17 mouse cellular contexts compared by ENCODE assay signal in the genomic region with DNA sequence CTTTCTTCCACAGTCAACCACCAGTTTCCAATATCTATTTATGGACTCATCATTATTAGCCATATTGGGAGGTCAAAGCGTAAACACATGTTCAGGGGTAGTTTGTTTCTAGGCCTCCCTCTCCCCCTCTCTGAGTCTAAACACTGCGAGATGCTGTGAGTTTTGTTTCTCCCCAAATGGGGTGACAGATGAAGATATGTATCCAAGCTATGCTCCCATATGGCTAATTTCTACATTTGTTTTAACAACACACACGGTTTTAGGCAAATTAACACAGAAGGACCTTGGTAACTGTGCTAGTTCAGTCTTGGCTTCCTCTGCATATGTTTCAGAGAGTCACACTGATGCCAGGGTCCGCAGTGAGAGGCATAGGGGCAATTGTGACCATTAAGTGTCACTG.
DNase-seq lines count a peak whose midpoint lies in the region; ATAC-seq and TF ChIP-seq lines count a peak whose summit lies in the region.
"Had no signal": no experiment of that assay in that cellular context is flagged by ENCODE, and none has a peak within 500 bp of the region (broad histone marks: within the 10 kb centered on the region; RNA-seq: fewer than 3 reads in every experiment).

No protein-coding gene starts in this region.

- no peak for TF ChIP-seq CTCF in brain, embryonic 14.5 days (IDR thresholded peaks at IDR 0.05; ENCODE audit: borderline replicate concordance, extremely low read depth, insufficient read depth, insufficient read length)
- no peak for TF ChIP-seq CTCF in forebrain, postnatal 0 days (IDR thresholded peaks at IDR 0.05; ENCODE audit: low read depth)

- WGBS in forebrain, embryonic 14.5 days: 73% methylated on average over 4 of the region's 4 CpGs
- WGBS in forebrain, embryonic 10.5 days: 91% methylated on average over 4 of the region's 4 CpGs
- WGBS in forebrain, postnatal 0 days: 62% methylated on average over 4 of the region's 4 CpGs

- peaks cover 60% of the 10 kb centered on the region for H3K27me3 ChIP-seq in forebrain, embryonic 14.5 days (replicated peaks; ENCODE audit: control insufficient read depth, insufficient read depth, low read length)
- peaks cover 92% of the 10 kb centered on the region for H3K27me3 ChIP-seq in forebrain, embryonic 10.5 days (ENCODE audit: poor library complexity, severe bottlenecking)
- peaks cover 82% of the 10 kb centered on the region for H3K27me3 ChIP-seq in forebrain, postnatal 0 days (ENCODE audit: insufficient read depth, low read length)
- H3K27me3 ChIP-seq: embryonic facial prominence, embryonic 12.5 days had no signal

- no peak overlapping the region for H3K4me3 ChIP-seq in forebrain, embryonic 14.5 days (ENCODE audit: low read depth, low read length)
- H3K4me3 ChIP-seq in forebrain, embryonic 10.5 days: no peak overlapping the region
- no peak overlapping the region for H3K4me3 ChIP-seq in brown adipose tissue, adult 24 weeks (ENCODE audit: insufficient read depth, low read depth, low read length)
- H3K4me3 ChIP-seq in forebrain, postnatal 0 days (ENCODE audit: low read depth, low read length): no peak overlapping the region
- H3K4me3 ChIP-seq: embryonic facial prominence, embryonic 10.5 days; embryonic facial prominence, embryonic 12.5 days had no signal

- peak; percentile 71 for DNase-seq in forebrain, embryonic 14.5 days (ENCODE audit: low spot score)
- DNase-seq in forebrain, embryonic 10.5 days (ENCODE audit: extremely low spot score, low spot score): no peak
- peak; percentile 69 for DNase-seq in brain, embryonic 14.5 days (ENCODE audit: low read depth)
- DNase-seq in forebrain, postnatal 0 days: peak; percentile 31
- no peak for DNase-seq in right cerebral cortex, postnatal 10 days (ENCODE audit: low spot score in 2 of 2)
- DNase-seq in cerebellum, postnatal 14 days: no peak
- DNase-seq: adrenal gland, adult 2 months; adrenal gland, postnatal 10 days; adrenal gland, postnatal 25 days; cerebellum, adult 11 months; cerebellum, adult 18-20 months; cerebellum, adult 8-10 months; cerebellum, adult 9-11 months; cerebellum, postnatal 25 days had no signal

- H3K9me3 ChIP-seq in forebrain, embryonic 14.5 days (replicated peaks; ENCODE audit: control insufficient read depth, low read length): no peaks in the 10 kb centered on the region
- no peaks in the 10 kb centered on the region for H3K9me3 ChIP-seq in forebrain, embryonic 10.5 days
- no peaks in the 10 kb centered on the region for H3K9me3 ChIP-seq in forebrain, postnatal 0 days (ENCODE audit: low read length)
- H3K9me3 ChIP-seq: embryonic facial prominence, embryonic 10.5 days; embryonic facial prominence, embryonic 12.5 days had no signal

- no peaks in the 10 kb centered on the region for H3K36me3 ChIP-seq in forebrain, embryonic 14.5 days (ENCODE audit: control insufficient read depth, insufficient read depth, low read length)
- H3K36me3 ChIP-seq in forebrain, embryonic 10.5 days (replicated peaks): no peaks in the 10 kb centered on the region
- no peaks in the 10 kb centered on the region for H3K36me3 ChIP-seq in forebrain, postnatal 0 days (ENCODE audit: insufficient read depth)
- H3K36me3 ChIP-seq: embryonic facial prominence, embryonic 10.5 days; embryonic facial prominence, embryonic 12.5 days had no signal

- H3K4me2 ChIP-seq in forebrain, embryonic 14.5 days (ENCODE audit: low read length): no peak overlapping the region
- no peak overlapping the region for H3K4me2 ChIP-seq in forebrain, postnatal 0 days (ENCODE audit: low read depth)
- H3K4me2 ChIP-seq: embryonic facial prominence, embryonic 12.5 days had no signal

- no peak overlapping the region for H3K9ac ChIP-seq in forebrain, embryonic 14.5 days (ENCODE audit: low read length)
- no peak overlapping the region for H3K9ac ChIP-seq in forebrain, postnatal 0 days
- H3K9ac ChIP-seq: embryonic facial prominence, embryonic 12.5 days had no signal

- no peak for TF ChIP-seq POLR2A in brain, embryonic 14.5 days (IDR thresholded peaks at IDR 0.05; ENCODE audit: borderline replicate concordance, extremely low read depth, insufficient read depth, insufficient read length, poor library complexity, severe bottlenecking)

- ATAC-seq in forebrain, embryonic 14.5 days: peak; percentile 57; the same call in 1 of the 2 replicates
- ATAC-seq in forebrain, postnatal 0 days: no peak

- H3K4me1 ChIP-seq in forebrain, embryonic 14.5 days (ENCODE audit: control insufficient read depth, insufficient read depth, low read length): peaks cover 10% of the 10 kb centered on the region
- H3K4me1 ChIP-seq in forebrain, embryonic 10.5 days: peaks cover 35% of the 10 kb centered on the region
- H3K4me1 ChIP-seq in brown adipose tissue, adult 24 weeks (ENCODE audit: control insufficient read depth, insufficient read depth, insufficient read length, low read length): peaks cover 34% of the 10 kb centered on the region; the same call in 1 of the 2 replicates
- H3K4me1 ChIP-seq in forebrain, postnatal 0 days (ENCODE audit: insufficient read depth): no peaks in the 10 kb centered on the region

- no peak overlapping the region for H3K27ac ChIP-seq in forebrain, embryonic 14.5 days (ENCODE audit: low read depth, low read length)
- H3K27ac ChIP-seq in forebrain, embryonic 10.5 days: no peak overlapping the region
- peak overlapping the region; percentile 42 for H3K27ac ChIP-seq in brown adipose tissue, adult 24 weeks (replicated peaks; ENCODE audit: low read depth, low read length)
- H3K27ac ChIP-seq in forebrain, postnatal 0 days (ENCODE audit: low read depth, low read length): no peak overlapping the region
- H3K27ac ChIP-seq: embryonic facial prominence, embryonic 10.5 days; embryonic facial prominence, embryonic 12.5 days had no signal

Comparison
In these comparisons a context has a peak if more than half of its experiments do, and no peak if none do; other contexts are left out.
1. DNase-seq: peak in forebrain, embryonic 14.5 days (single experiment), brain, embryonic 14.5 days (single experiment) and forebrain, postnatal 0 days (single experiment); none in forebrain, embryonic 10.5 days (single experiment), right cerebral cortex, postnatal 10 days (0 of 2) and cerebellum, postnatal 14 days (0 of 2).